Mouse (Mus musculus) heart, embryonic 15.5 days (tissue): ENCODE measurements around the gene Cask. TPM values are rescaled to one million over a fixed set of nuclear protein-coding genes. Genes with fewer than 3 reads are reported as not detected.

ENCODE experiments used
- ATAC-seq: fragments of 200-750 bp; cut with Nextera tagmentation; replicated peaks from 2 replicates; pipeline ENCODE4 v1.8.0; 2017; ENCODE audit warnings: low read depth, moderate TSS enrichment; ENCODE audit not compliant: insufficient number of reproducible peaks, insufficient read depth, low FRiP score
- H3K27ac ChIP-seq: fragments of 300-500 bp; sonication (generic); 2 replicates; pipeline ENCODE4 v1.5.1; 2015; ENCODE audit warnings: mild to moderate bottlenecking, inconsistent platforms
- H3K27me3 ChIP-seq: fragments of 300-500 bp; sonication (generic); 2 replicates; pipeline ENCODE4 v1.6.1; 2015; ENCODE audit warnings: inconsistent platforms
- H3K36me3 ChIP-seq: fragments of 300-500 bp; sonication (generic); 2 replicates; pipeline ENCODE4 v1.6.1; 2015; ENCODE audit warnings: mild to moderate bottlenecking, inconsistent platforms
- H3K4me1 ChIP-seq: fragments of 300-500 bp; sonication (generic); replicated peaks from 2 replicates; pipeline ENCODE4 v1.6.1; 2015; ENCODE audit warnings: inconsistent platforms
- H3K4me2 ChIP-seq: fragments of 300-500 bp; sonication (generic); 2 replicates; pipeline ENCODE4 v1.6.1; 2015; ENCODE audit warnings: inconsistent platforms, mild to moderate bottlenecking, moderate library complexity
- H3K4me3 ChIP-seq: fragments of 300-500 bp; sonication (generic); 2 replicates; pipeline ENCODE4 v1.5.1; 2015; ENCODE audit warnings: mild to moderate bottlenecking, inconsistent platforms
- H3K9ac ChIP-seq: fragments of 300-500 bp; sonication (generic); 2 replicates; pipeline ENCODE4 v1.6.1; 2015; ENCODE audit warnings: mild to moderate bottlenecking, inconsistent platforms
- H3K9me3 ChIP-seq: fragments of 300-500 bp; sonication (generic); replicated peaks from 2 replicates; pipeline ENCODE4 v1.6.1; 2016; ENCODE audit warnings: inconsistent platforms
- WGBS: fragments of 180-500 bp; shearing (Covaris S2); methylation state at CpG from one replicate; pipeline ENCODE4 v1.1.7; 2015; ENCODE audit warnings: mixed read lengths; 5-methylcytosine and 5-hydroxymethylcytosine counted together
- polyA plus RNA-seq: library from polyadenylated mRNA; unstranded; fragments of >200 nt; fragmentation: Nextera tagmentation; extraction: Ambion mirVana; gene quantifications from 2 replicates; pipeline ENCODE4 v1.2.1, GENCODE M21; 2015

Gene Cask
- polyA plus RNA-seq, 1 experiment from 2014 or later: 6.1 TPM

DNA sequence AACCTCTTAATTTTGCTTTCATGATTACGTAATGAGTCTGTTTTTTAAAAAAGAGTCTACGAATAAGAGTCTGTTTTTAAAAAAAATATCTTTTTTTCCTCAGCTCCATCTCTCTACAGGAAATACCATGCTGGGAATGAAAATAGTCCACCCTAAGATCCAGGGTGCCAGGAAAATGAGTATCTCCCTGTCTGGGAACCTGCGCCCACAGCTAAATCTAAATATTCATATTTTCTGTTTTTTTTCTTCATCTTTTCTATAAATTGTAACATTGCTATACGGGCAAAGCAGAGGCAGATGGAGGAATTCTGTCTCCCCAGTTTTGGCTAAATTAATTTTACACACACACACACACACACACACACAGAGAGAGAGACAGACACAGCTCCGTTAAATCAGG lies 337.3 kb downstream of the Cask start:
- Histone ChIP-seq H3K4me1 (peaks cover under 1% of the 10 kb centered on the region; the same call in 1 of the 2 replicates), H3K9ac (no peak overlapping the region), H3K27me3 (peaks cover 16% of the 10 kb centered on the region), H3K4me2 (no peak overlapping the region), H3K27ac (no peak overlapping the region), H3K36me3 (no peaks in the 10 kb centered on the region), H3K9me3 (no peaks in the 10 kb centered on the region), H3K4me3 (no peak overlapping the region)
- WGBS: 81% methylated on average over 5 of the region's 5 CpGs
- no peak for ATAC-seq

DNA sequence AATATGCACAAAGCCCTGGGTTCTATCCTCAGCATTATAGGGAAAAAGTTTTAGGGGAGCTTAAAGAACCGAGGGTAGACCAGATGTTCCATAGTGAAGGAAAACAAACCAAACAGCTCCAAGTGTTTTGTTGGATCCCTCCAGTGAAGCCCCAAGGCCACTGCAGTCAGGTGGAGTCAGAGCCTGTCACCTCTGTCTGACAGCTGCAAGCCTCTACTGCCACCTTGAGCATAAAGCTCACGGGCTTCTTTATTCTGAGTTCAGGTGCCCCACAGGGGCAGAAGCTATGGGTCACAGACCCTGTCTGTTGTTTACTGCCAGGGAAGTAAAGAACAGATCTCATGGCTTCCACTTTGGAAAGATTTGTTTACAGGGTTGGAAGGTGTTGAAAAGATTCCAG lies 338.0 kb downstream of the Cask start:
- Histone ChIP-seq H3K27me3 (peaks cover 16% of the 10 kb centered on the region), H3K36me3 (no peaks in the 10 kb centered on the region), H3K4me2 (no peak overlapping the region), H3K27ac (no peak overlapping the region), H3K4me3 (no peak overlapping the region), H3K9me3 (no peaks in the 10 kb centered on the region), H3K4me1 (no peaks in the 10 kb centered on the region), H3K9ac (no peak overlapping the region)
- no peak for ATAC-seq
- 44% methylated on average over 2 of the region's 2 CpGs for WGBS

DNA sequence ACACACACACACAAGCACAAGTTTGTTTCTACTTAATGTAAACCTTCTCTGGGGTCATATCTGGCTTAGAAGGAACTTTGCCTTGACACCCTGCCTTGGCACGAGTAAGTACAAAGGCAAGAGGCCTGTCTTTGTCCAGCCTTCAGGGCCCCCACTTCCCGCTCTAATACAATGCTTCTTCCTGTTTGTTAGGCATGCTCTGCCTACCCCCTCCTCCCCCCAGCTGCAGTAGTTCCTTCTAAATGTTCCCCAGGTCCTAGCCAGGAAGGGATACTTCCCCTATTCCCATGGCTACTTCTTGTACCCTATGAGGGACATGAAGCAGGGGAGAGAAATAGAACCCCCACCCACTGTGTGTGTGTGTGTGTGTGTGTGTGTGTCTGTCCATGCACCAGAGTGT lies 344.8 kb downstream of the Cask start:
- H3K27ac ChIP-seq: no peak overlapping the region
- no peak overlapping the region for H3K9ac ChIP-seq
- no peak overlapping the region for H3K4me3 ChIP-seq
- H3K36me3 ChIP-seq: no peaks in the 10 kb centered on the region
- 69% methylated on average over 2 of the region's 2 CpGs for WGBS
- H3K4me1 ChIP-seq: no peaks in the 10 kb centered on the region
- H3K4me2 ChIP-seq: no peak overlapping the region
- H3K27me3 ChIP-seq: peaks cover 5% of the 10 kb centered on the region
- no peak; the same call in 1 of the 2 replicates for ATAC-seq
- H3K9me3 ChIP-seq: no peaks in the 10 kb centered on the region

DNA sequence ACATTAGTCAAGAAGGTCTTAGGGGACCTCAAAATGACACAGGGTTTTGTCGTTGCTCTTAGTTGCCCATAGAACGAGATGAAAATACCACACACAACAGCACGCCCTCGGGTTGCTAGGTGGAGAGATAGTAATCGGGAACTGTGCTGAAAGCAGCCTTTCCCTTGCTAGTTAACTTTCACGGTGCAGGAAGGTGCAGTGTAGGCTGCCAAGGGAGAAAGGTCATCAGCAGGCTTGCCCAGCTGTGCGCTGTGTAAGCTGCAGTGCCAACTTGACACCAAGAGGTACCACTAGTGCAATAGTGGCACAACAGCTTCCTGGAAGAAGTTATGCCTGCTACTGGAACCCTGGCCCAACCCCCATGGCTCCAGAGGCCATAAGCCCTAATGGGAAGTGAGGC lies 346.8 kb downstream of the Cask start:
- Histone ChIP-seq H3K9me3 (no peaks in the 10 kb centered on the region), H3K27me3 (peaks cover 5% of the 10 kb centered on the region), H3K4me3 (no peak overlapping the region), H3K4me2 (no peak overlapping the region), H3K36me3 (no peaks in the 10 kb centered on the region), H3K4me1 (no peaks in the 10 kb centered on the region), H3K27ac (no peak overlapping the region), H3K9ac (no peak overlapping the region)
- 88% methylated on average over 7 of the region's 7 CpGs for whole genome bisulfite sequencing
- ATAC-seq: no peak

DNA sequence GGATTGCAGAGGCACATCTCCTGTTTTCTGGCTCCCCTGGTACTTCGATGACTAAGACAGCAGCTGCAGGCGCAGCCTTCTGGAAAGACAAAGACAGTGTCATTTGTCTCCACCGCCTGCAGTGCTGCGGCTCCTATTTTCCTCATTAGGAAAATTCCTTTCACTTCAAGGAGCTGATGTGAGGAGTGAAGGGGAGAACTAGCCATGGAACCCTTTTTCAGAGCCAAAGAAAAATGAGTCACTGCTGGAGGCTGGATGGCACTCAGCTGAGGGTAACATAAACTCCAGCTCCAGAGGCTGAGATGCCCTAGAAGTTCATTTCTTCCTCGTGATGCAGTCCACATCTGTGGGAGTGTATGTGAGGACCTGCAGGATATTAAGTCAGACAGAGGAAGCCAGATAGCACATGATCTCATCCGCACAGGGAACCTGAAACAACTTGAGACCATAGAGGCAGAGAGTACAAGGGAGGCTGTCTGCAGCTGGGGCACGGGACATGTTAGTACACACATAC lies 348.2 kb downstream of the Cask start:
- no peaks in the 10 kb centered on the region for H3K36me3 ChIP-seq
- no peak overlapping the region for H3K4me3 ChIP-seq
- H3K9ac ChIP-seq: no peak overlapping the region
- 51% methylated on average over 7 of the region's 7 CpGs for WGBS
- H3K9me3 ChIP-seq: no peaks in the 10 kb centered on the region
- H3K27ac ChIP-seq: no peak overlapping the region
- no peaks in the 10 kb centered on the region for H3K4me1 ChIP-seq
- peaks cover 5% of the 10 kb centered on the region for H3K27me3 ChIP-seq
- no peak for ATAC-seq
- no peak overlapping the region for H3K4me2 ChIP-seq

DNA sequence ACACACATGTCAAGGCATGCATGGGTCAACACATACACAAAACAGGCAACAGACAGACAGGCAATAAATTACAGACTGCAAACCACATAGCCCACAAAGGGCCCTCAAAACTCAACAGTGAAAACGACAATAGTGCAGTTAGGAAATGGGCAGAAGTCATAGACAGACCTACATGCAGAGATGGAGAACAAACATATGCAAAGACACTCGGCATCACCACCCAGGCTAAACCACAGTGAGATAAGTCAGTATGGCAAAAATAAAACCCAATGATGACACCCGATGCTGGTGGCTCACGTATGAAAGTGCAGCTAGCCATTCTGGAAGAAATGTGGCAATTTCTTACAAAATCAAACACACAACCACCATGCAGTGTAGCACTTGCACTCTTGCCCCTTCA lies 350.9 kb downstream of the Cask start:
- H3K9me3 ChIP-seq: no peaks in the 10 kb centered on the region
- H3K36me3 ChIP-seq: no peaks in the 10 kb centered on the region
- H3K4me2 ChIP-seq: no peak overlapping the region
- no peak overlapping the region for H3K27ac ChIP-seq
- no peak for ATAC-seq
- H3K27me3 ChIP-seq: peaks cover 5% of the 10 kb centered on the region
- WGBS: 62% methylated on average over 4 of the region's 4 CpGs
- no peak overlapping the region for H3K9ac ChIP-seq
- H3K4me1 ChIP-seq: no peaks in the 10 kb centered on the region
- H3K4me3 ChIP-seq: no peak overlapping the region

DNA sequence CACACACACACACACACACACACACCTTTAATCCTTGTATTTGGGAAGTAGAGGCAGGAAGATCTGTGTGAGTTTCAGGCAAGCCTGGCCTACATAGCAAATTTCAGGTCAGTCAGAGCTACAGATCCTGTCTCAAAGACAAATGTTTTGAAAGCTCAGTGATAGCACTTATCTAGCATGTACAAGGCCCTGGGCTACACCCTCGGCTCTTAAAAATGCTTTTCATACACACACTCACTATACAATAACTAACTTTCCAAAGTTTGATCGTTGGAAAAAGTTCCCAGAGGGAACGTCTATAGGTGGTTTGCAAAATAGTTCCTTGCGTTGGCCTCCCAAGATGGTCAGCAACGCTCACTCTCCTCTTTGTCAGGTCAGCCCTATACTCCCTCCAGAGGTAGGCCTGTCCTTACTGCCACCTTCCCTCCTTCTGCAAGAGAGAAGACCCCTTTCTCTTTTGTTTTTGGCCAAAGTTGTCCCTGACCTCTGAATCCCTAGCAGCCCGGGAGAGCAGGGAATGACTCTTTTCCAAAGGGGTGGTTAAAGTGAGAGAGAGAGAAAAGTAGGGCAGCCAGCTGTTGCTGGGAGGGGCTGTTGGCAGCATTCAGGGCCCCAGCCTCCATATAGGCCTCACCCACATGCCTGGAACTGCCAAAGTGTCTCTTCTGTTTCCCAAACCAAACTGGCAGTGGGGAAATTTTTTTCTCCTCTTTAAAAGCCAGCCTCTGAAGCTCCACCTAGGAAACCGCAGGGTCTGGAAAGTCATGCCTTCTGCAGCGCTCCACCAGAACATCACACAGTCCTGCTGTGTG lies 356.1 kb downstream of the Cask start:
- 73% methylated on average over 8 of the region's 8 CpGs for WGBS
- ATAC-seq: no peak
- H3K27ac ChIP-seq: no peak overlapping the region

DNA sequence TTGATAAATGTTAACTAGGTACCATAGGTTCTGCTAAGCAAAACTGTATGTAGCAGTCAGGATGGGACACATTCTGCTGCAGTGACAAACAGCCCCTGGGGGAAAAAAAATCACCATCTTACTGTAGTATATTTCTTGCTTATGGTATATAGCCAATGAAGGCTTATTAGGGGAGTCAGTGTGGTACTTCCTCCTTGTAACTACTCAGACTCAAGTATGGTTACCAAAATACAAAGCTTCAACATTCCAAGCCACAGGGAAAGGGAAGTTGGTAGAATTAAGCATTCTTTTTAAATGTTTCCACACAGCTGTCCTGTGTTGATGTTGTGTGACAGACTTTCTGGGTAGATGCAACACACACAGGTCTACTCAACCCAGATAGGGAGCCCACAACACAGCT lies 358.2 kb downstream of the Cask start:
- no peaks in the 10 kb centered on the region for H3K9me3 ChIP-seq
- H3K27me3 ChIP-seq: peaks cover 5% of the 10 kb centered on the region; the same call in 1 of the 2 replicates
- H3K27ac ChIP-seq: no peak overlapping the region
- H3K4me3 ChIP-seq: no peak overlapping the region
- no peak overlapping the region for H3K9ac ChIP-seq
- no peaks in the 10 kb centered on the region for H3K36me3 ChIP-seq
- no peak for ATAC-seq
- no peaks in the 10 kb centered on the region for H3K4me1 ChIP-seq
- no peak overlapping the region for H3K4me2 ChIP-seq

More for the DNA sequence above, 356.1 kb downstream of the Cask start:
- Histone ChIP-seq H3K36me3 (no peaks in the 10 kb centered on the region), H3K27me3 (no peaks in the 10 kb centered on the region), H3K4me1 (no peaks in the 10 kb centered on the region), H3K9me3 (no peaks in the 10 kb centered on the region), H3K9ac (no peak overlapping the region), H3K4me2 (no peak overlapping the region), H3K4me3 (no peak overlapping the region)

DNA sequence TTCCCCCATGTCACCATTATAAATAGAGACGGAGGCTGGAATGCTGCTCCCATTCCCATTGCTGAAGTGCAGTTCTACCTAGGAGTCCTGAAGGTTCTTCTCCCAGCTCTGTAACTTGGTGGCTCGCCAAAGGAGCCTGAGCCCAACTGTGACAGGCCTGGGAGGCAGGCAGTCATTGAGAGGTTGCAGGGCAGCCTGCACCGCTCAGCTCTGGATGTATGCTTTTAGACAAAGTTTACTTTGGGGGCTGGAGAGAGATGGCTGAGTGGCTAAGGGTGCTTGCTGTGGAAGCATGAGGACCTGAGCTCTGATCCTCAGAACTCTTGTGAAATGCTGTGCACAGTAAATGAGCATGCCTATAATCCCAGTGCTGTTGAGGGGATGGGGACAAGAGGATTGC lies 360.2 kb downstream of the Cask start:
- 52% methylated on average over 3 of the region's 3 CpGs for WGBS

DNA sequence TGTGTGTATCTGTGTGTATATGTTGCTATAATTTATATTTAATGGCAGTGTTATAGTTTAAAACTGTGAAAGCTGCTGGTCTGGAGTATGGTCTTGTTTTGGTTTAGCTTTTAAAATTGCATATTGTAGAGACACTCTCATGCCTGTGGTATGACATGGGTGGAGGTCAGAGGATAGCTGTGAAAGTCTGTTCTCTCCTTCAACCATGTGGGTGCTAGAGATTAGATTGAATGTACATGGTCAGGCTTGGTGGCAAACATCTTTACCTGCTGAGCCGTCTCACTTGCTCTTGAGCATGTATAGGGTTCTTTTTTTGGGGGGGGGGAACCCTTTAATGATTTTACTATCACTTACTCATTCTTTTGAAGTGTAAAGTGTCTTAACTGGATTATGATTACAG lies 361.4 kb downstream of the Cask start:
- peaks cover 18% of the 10 kb centered on the region for H3K27me3 ChIP-seq
- no peaks in the 10 kb centered on the region; the same call in 1 of the 2 replicates for H3K9me3 ChIP-seq
- H3K4me1 ChIP-seq: no peaks in the 10 kb centered on the region
- H3K4me3 ChIP-seq: no peak overlapping the region
- no peak overlapping the region for H3K4me2 ChIP-seq
- whole genome bisulfite sequencing: 72% methylated on average over 1 of the region's 1 CpGs
- no peak overlapping the region for H3K9ac ChIP-seq
- ATAC-seq: no peak
- H3K27ac ChIP-seq: no peak overlapping the region
- no peaks in the 10 kb centered on the region for H3K36me3 ChIP-seq

More for the DNA sequence above, 360.2 kb downstream of the Cask start:
- Histone ChIP-seq H3K9ac (no peak overlapping the region), H3K36me3 (no peaks in the 10 kb centered on the region), H3K27ac (no peak overlapping the region), H3K4me1 (no peaks in the 10 kb centered on the region), H3K4me2 (no peak overlapping the region), H3K9me3 (no peaks in the 10 kb centered on the region; the same call in 1 of the 2 replicates), H3K4me3 (no peak overlapping the region), H3K27me3 (peaks cover 15% of the 10 kb centered on the region; the same call in 1 of the 2 replicates)
- ATAC-seq: no peak

DNA sequence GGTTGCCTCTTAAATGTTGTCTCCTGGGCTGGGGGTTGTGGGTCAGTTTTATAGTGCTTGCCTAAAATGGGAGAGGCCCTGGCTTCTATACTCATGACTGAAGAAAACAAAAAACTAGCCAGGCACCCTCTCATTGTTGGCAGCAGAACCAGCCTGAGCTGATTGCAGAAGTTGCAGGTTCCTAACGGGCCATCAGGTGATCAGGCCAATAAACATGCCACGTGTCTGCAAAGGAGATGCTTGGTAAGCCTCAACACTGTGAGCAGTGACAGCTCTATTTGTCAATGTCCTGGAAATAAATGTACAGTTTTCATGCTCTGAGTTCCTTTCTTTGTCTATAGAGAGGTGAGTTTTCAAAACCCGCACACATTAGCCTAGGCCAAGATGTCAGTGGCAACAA lies 362.2 kb downstream of the Cask start:
- Histone ChIP-seq H3K4me3 (no peak overlapping the region), H3K9ac (no peak overlapping the region), H3K9me3 (no peaks in the 10 kb centered on the region; the same call in 1 of the 2 replicates), H3K27me3 (peaks cover 18% of the 10 kb centered on the region), H3K4me1 (no peaks in the 10 kb centered on the region), H3K36me3 (no peaks in the 10 kb centered on the region), H3K27ac (no peak overlapping the region), H3K4me2 (no peak overlapping the region)
- whole genome bisulfite sequencing: 65% methylated on average over 3 of the region's 3 CpGs
- no peak for ATAC-seq

DNA sequence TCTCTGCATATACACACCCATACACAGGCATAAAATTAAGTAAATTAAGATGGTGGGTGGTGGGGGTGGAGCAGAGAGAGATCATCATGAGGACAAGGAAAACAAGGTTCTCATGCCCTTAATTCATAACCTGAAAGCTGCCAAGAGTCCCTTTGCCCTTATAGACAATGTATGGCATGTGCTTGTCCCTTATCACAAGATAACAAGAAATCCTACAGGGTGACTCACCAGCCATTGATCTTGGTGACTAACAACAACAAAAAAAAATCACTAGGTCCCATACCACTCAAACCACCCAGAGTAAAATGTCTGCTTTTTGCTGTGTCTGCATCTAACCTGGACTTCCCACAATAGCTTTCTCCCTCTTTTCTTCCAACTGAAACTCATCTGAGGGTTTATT lies 366.7 kb downstream of the Cask start:
- Histone ChIP-seq H3K27ac (no peak overlapping the region), H3K9me3 (no peaks in the 10 kb centered on the region; the same call in 1 of the 2 replicates), H3K4me1 (no peaks in the 10 kb centered on the region), H3K4me3 (no peak overlapping the region), H3K27me3 (peaks cover 33% of the 10 kb centered on the region), H3K36me3 (no peaks in the 10 kb centered on the region), H3K4me2 (no peak overlapping the region), H3K9ac (no peak overlapping the region)
- no peak for ATAC-seq
